Mouse (Mus musculus) spleen, adult 18-20 months (tissue): ENCODE results near the gene Slc2a9.

Experiments used
- DNase-seq, 2 experiments: peaks; one replicate each; pipeline ENCODE4 v3.0.0; 2022; ENCODE audit warnings: mixed read lengths in 2 of 2

The Slc2a9 gene

GRCm38 (mm10) chr5:38466569-38467110, 36.3 kb downstream of the Slc2a9 start:
- DNase-seq, result no peak

GRCm38 (mm10) chr5:38461261-38461660, 41.7 kb downstream of the Slc2a9 start:
- no peak for DNase-seq

GRCm38 (mm10) chr5:38450936-38451335, 52.0 kb downstream of the Slc2a9 start:
- DNase-seq, result no peak

- no peak for DNase-seq
Measured at GRCm38 (mm10) chr5:38449607-38450006, 53.3 kb downstream of the Slc2a9 start.

- no peak for DNase-seq
Measured at GRCm38 (mm10) chr5:38448121-38448520, 54.8 kb downstream of the Slc2a9 start.

- no peak for DNase-seq
Measured at GRCm38 (mm10) chr5:38446316-38446975, 56.5 kb downstream of the Slc2a9 start.

GRCm38 (mm10) chr5:38441088-38441839, 61.7 kb downstream of the Slc2a9 start:
- no peak for DNase-seq

- no peak for DNase-seq
Measured at GRCm38 (mm10) chr5:38440252-38441005, 62.5 kb downstream of the Slc2a9 start.

- no peak for DNase-seq
Measured at GRCm38 (mm10) chr5:38436681-38437080, 66.3 kb downstream of the Slc2a9 start.

- no peak for DNase-seq
Measured at GRCm38 (mm10) chr5:38434875-38435274, 68.1 kb downstream of the Slc2a9 start.

GRCm38 (mm10) chr5:38431201-38431600, 71.7 kb downstream of the Slc2a9 start:
- no peak for DNase-seq

- no peak for DNase-seq
Measured at GRCm38 (mm10) chr5:38429106-38429505, 73.8 kb downstream of the Slc2a9 start.

- DNase-seq, result no peak
Measured at GRCm38 (mm10) chr5:38427757-38428156, 75.2 kb downstream of the Slc2a9 start.

- no peak for DNase-seq
Measured at GRCm38 (mm10) chr5:38425569-38425968, 77.4 kb downstream of the Slc2a9 start.

GRCm38 (mm10) chr5:38422426-38422825, 80.5 kb downstream of the Slc2a9 start:
- no peak for DNase-seq

GRCm38 (mm10) chr5:38418799-38419198, 84.1 kb downstream of the Slc2a9 start:
- no peak for DNase-seq

GRCm38 (mm10) chr5:38403612-38404011, 99.3 kb downstream of the Slc2a9 start:
- no peak for DNase-seq

- DNase-seq, result peak in 1 of 2 experiments; percentile 6
Measured at GRCm38 (mm10) chr5:38402288-38402687, 100.7 kb downstream of the Slc2a9 start.

GRCm38 (mm10) chr5:38388857-38389256, 114.1 kb downstream of the Slc2a9 start:
- DNase-seq, result no peak

- no peak for DNase-seq
Measured at GRCm38 (mm10) chr5:38388420-38388823, 114.5 kb downstream of the Slc2a9 start.

GRCm38 (mm10) chr5:38379970-38380369, 123.0 kb downstream of the Slc2a9 start:
- no peak for DNase-seq

- no peak for DNase-seq
Measured at GRCm38 (mm10) chr5:38372369-38372768, 130.6 kb downstream of the Slc2a9 start.

GRCm38 (mm10) chr5:38371308-38371707, 131.6 kb downstream of the Slc2a9 start:
- DNase-seq, result no peak
